Mouse (Mus musculus) liver, embryonic 13.5 days (tissue): ENCODE measurements around the gene Srpk2. TPM values are rescaled to one million over a fixed set of nuclear protein-coding genes. Genes with fewer than 3 reads are reported as not detected.
A peak's percentile ranks its signal among the peaks of the same experiment; 100 is the strongest.

Experiments used
- ATAC-seq: fragments of 200-750 bp; cut with Nextera tagmentation; 2 replicates; pipeline ENCODE4 v1.8.0; 2017; ENCODE audit warnings: low read depth, mild to moderate bottlenecking, moderate number of reproducible peaks, moderate library complexity
- DNase-seq: peaks from one replicate; pipeline ENCODE4 v3.0.0; 2022
- H3K27ac ChIP-seq: fragments of 300-500 bp; sonication (generic); 2 replicates; pipeline ENCODE4 v1.5.1; 2015; ENCODE audit warnings: moderate library complexity, mild to moderate bottlenecking, inconsistent platforms
- H3K27me3 ChIP-seq: fragments of 300-500 bp; sonication (generic); 2 replicates; pipeline ENCODE4 v1.6.1; 2015; ENCODE audit warnings: mild to moderate bottlenecking, inconsistent platforms
- H3K36me3 ChIP-seq: fragments of 300-500 bp; sonication (generic); 2 replicates; pipeline ENCODE4 v1.6.1; 2015; ENCODE audit warnings: mild to moderate bottlenecking, inconsistent platforms
- H3K4me1 ChIP-seq: fragments of 300-500 bp; sonication (generic); replicated peaks from 2 replicates; pipeline ENCODE4 v1.6.1; 2015; ENCODE audit warnings: inconsistent platforms
- H3K4me2 ChIP-seq: fragments of 300-500 bp; sonication (generic); 2 replicates; pipeline ENCODE4 v1.6.1; 2015; ENCODE audit warnings: inconsistent platforms, mild to moderate bottlenecking, moderate library complexity
- H3K4me3 ChIP-seq: fragments of 300-500 bp; sonication (generic); replicated peaks from 2 replicates; pipeline ENCODE4 v1.5.1; 2015; ENCODE audit warnings: mild to moderate bottlenecking, inconsistent platforms
- H3K9ac ChIP-seq: fragments of 300-500 bp; sonication (generic); 2 replicates; pipeline ENCODE4 v1.6.1; 2015; ENCODE audit warnings: mild to moderate bottlenecking, inconsistent platforms
- H3K9me3 ChIP-seq: fragments of 300-500 bp; sonication (generic); replicated peaks from 2 replicates; pipeline ENCODE4 v1.6.1; 2016; ENCODE audit warnings: inconsistent platforms
- WGBS: fragments of 180-500 bp; shearing (Covaris S2); methylation state at CpG from one replicate; pipeline ENCODE4 v1.1.7; 2015; ENCODE audit not compliant: insufficient replicate concordance; 5-methylcytosine and 5-hydroxymethylcytosine counted together
- polyA plus RNA-seq: library from polyadenylated mRNA; unstranded; fragments of >200 nt; fragmentation: Nextera tagmentation; extraction: Ambion mirVana; gene quantifications from 2 replicates; pipeline ENCODE4 v1.2.1, GENCODE M21; 2015

Srpk2 gene
- polyA plus RNA-seq, 1 experiment from 2014 or later: 7.8 TPM

GRCm38 (mm10) chr5:23517839-23518238 lies 166.6 kb downstream of the Srpk2 start:
- DNase-seq: no peak
- H3K36me3 ChIP-seq: 0 out of 2 replicates have a peak, but pooled peaks cover 7% of the 10 kb centered on the region
- H3K27ac ChIP-seq: no peak overlapping the region
- no peaks in the 10 kb centered on the region for H3K9me3 ChIP-seq
- 74% methylated on average over 4 of the region's 4 CpGs for WGBS
- peaks cover 4% of the 10 kb centered on the region; the same call in 1 of the 2 replicates for H3K4me1 ChIP-seq
- no peak overlapping the region for H3K9ac ChIP-seq
- no peaks in the 10 kb centered on the region for H3K27me3 ChIP-seq
- no peak overlapping the region for H3K4me2 ChIP-seq
- no peak overlapping the region for H3K4me3 ChIP-seq
- no peak for ATAC-seq

GRCm38 (mm10) chr5:23516962-23517361 lies 167.5 kb downstream of the Srpk2 start:
- Histone ChIP-seq H3K4me2 (no peak overlapping the region), H3K9me3 (no peaks in the 10 kb centered on the region), H3K4me3 (no peak overlapping the region), H3K36me3 (0 out of 2 replicates have a peak, but pooled peaks cover 7% of the 10 kb centered on the region), H3K9ac (no peak overlapping the region), H3K27ac (no peak overlapping the region), H3K4me1 (peaks cover 4% of the 10 kb centered on the region; the same call in 1 of the 2 replicates), H3K27me3 (no peaks in the 10 kb centered on the region)
- ATAC-seq: no peak
- 70% methylated on average over 3 of the region's 3 CpGs for WGBS
- DNase-seq: no peak

GRCm38 (mm10) chr5:23515038-23515437 lies 169.4 kb downstream of the Srpk2 start:
- no peak for ATAC-seq
- WGBS: 73% methylated on average over 10 of the region's 10 CpGs

GRCm38 (mm10) chr5:23513468-23513867 lies 170.9 kb downstream of the Srpk2 start:
- 85% methylated on average over 13 of the region's 13 CpGs for WGBS
- Histone ChIP-seq H3K4me2 (no peak overlapping the region), H3K4me3 (no peak overlapping the region), H3K4me1 (no peaks in the 10 kb centered on the region; the same call in 1 of the 2 replicates), H3K36me3 (0 out of 2 replicates have a peak, but pooled peaks cover 7% of the 10 kb centered on the region), H3K27me3 (no peaks in the 10 kb centered on the region), H3K27ac (no peak overlapping the region), H3K9me3 (no peaks in the 10 kb centered on the region), H3K9ac (no peak overlapping the region)
- ATAC-seq: no peak
- no peak for DNase-seq

More at GRCm38 (mm10) chr5:23515038-23515437, 169.4 kb downstream of the Srpk2 start:
- Histone ChIP-seq H3K4me1 (peaks cover 4% of the 10 kb centered on the region; the same call in 1 of the 2 replicates), H3K27ac (no peak overlapping the region), H3K36me3 (0 out of 2 replicates have a peak, but pooled peaks cover 7% of the 10 kb centered on the region), H3K9me3 (no peaks in the 10 kb centered on the region), H3K4me2 (no peak overlapping the region), H3K27me3 (no peaks in the 10 kb centered on the region), H3K4me3 (no peak overlapping the region), H3K9ac (no peak overlapping the region)
- no peak for DNase-seq

GRCm38 (mm10) chr5:23512556-23512955 lies 171.9 kb downstream of the Srpk2 start:
- no peak overlapping the region for H3K4me2 ChIP-seq
- H3K27ac ChIP-seq: no peak overlapping the region
- H3K4me3 ChIP-seq: no peak overlapping the region
- 84% methylated on average over 7 of the region's 7 CpGs for WGBS
- ATAC-seq: no peak
- H3K9me3 ChIP-seq: no peaks in the 10 kb centered on the region
- no peak overlapping the region for H3K9ac ChIP-seq
- DNase-seq: no peak
- 0 out of 2 replicates have a peak, but pooled peaks cover 7% of the 10 kb centered on the region for H3K36me3 ChIP-seq
- H3K4me1 ChIP-seq: no peaks in the 10 kb centered on the region
- H3K27me3 ChIP-seq: no peaks in the 10 kb centered on the region

DNA sequence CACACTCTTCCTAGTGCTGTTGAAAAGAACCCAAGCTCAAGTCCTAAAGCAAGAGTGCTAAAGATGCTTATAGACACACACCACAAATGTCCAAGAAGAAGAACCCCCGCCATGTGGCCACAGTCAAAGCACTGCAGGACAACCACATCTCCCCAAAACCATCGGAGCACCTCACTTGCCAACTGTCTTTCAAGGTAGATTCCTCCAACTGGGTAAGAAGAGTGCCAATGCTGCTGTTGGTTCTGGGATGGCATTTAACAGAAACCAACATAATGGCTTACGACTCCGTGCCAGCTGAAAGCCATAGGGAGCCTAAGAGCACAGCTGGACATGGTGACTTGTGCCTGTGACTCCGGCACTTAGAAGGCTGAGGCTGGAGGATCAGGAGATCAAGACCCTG lies 173.0 kb downstream of the Srpk2 start:
- Histone ChIP-seq H3K4me1 (no peaks in the 10 kb centered on the region), H3K4me3 (no peak overlapping the region), H3K4me2 (no peak overlapping the region), H3K9me3 (no peaks in the 10 kb centered on the region), H3K36me3 (0 out of 2 replicates have a peak, but pooled peaks cover 7% of the 10 kb centered on the region), H3K27me3 (no peaks in the 10 kb centered on the region), H3K27ac (no peak overlapping the region), H3K9ac (no peak overlapping the region)
- no peak for DNase-seq
- ATAC-seq: no peak
- 91% methylated on average over 5 of the region's 5 CpGs for WGBS

DNA sequence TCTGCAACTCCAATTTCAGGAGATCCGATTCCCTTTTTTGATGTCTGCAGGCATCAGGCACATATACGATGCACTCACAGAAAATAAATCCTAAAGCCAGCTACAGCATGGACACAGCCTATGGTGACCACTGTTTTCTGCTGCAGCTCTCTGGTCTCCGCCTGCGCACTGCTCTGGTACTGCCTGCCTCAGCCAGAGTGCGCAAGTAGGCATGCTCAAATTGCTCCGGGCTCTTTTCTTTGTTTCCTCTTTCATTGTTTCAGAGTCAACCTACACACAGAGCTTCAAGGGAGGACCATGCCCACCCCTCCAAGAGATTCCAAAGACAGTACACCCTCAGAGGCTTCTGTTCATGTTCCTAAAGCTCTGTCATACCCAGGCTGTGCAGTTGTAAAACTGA lies 175.8 kb downstream of the Srpk2 start:
- H3K9ac ChIP-seq: no peak overlapping the region
- DNase-seq (no peak), ATAC-seq (no peak)
- H3K36me3 ChIP-seq: peaks cover 16% of the 10 kb centered on the region
- WGBS: 85% methylated on average over 6 of the region's 6 CpGs
- H3K9me3 ChIP-seq: no peaks in the 10 kb centered on the region
- H3K4me2 ChIP-seq: no peak overlapping the region
- H3K4me1 ChIP-seq: no peaks in the 10 kb centered on the region
- no peak overlapping the region for H3K27ac ChIP-seq
- no peak overlapping the region for H3K4me3 ChIP-seq
- no peaks in the 10 kb centered on the region for H3K27me3 ChIP-seq

GRCm38 (mm10) chr5:23507210-23507609 lies 177.2 kb downstream of the Srpk2 start:
- Histone ChIP-seq H3K9ac (no peak overlapping the region), H3K36me3 (peaks cover 22% of the 10 kb centered on the region), H3K9me3 (no peaks in the 10 kb centered on the region), H3K4me1 (no peaks in the 10 kb centered on the region), H3K27ac (no peak overlapping the region), H3K4me2 (no peak overlapping the region), H3K27me3 (no peaks in the 10 kb centered on the region), H3K4me3 (no peak overlapping the region)
- DNase-seq: no peak
- ATAC-seq: no peak
- 78% methylated on average over 4 of the region's 4 CpGs for WGBS

DNA sequence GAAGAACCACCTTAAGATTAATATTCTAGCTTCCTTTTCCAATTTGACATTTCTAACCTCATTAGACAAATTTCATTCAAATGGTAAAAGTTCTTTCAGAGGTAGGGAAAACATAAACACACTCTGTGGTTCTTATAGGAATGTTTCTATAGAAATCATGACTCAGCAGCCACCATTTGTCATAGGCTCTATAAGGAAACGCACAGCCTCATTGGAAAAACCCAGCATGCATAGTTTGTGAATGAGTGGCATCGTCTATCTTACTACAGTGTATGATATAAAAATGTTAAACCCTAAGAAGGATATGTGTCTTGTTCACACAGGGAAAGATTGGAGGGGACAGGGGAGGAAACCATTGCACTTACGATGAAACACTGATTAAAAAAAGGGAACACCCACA lies 178.8 kb downstream of the Srpk2 start:
- Histone ChIP-seq H3K36me3 (peaks cover 38% of the 10 kb centered on the region), H3K27ac (no peak overlapping the region), H3K4me2 (no peak overlapping the region), H3K9me3 (no peaks in the 10 kb centered on the region), H3K4me1 (no peaks in the 10 kb centered on the region), H3K4me3 (no peak overlapping the region), H3K27me3 (no peaks in the 10 kb centered on the region), H3K9ac (no peak overlapping the region)
- DNase-seq (no peak), ATAC-seq (no peak)
- WGBS: 78% methylated on average over 3 of the region's 3 CpGs

GRCm38 (mm10) chr5:23502317-23502937 lies 182.0 kb downstream of the Srpk2 start:
- Histone ChIP-seq H3K4me1 (no peaks in the 10 kb centered on the region), H3K36me3 (peaks cover 64% of the 10 kb centered on the region), H3K27ac (no peak overlapping the region), H3K9ac (no peak overlapping the region), H3K9me3 (no peaks in the 10 kb centered on the region), H3K4me2 (no peak overlapping the region), H3K4me3 (no peak overlapping the region), H3K27me3 (no peaks in the 10 kb centered on the region)
- DNase-seq (no peak), ATAC-seq (peak; percentile 41; the same call in 1 of the 2 replicates)
- 82% methylated on average over 12 of the region's 13 CpGs for WGBS

- Histone ChIP-seq H3K36me3 (peaks cover 69% of the 10 kb centered on the region), H3K9ac (no peak overlapping the region), H3K4me1 (no peaks in the 10 kb centered on the region), H3K4me3 (no peak overlapping the region), H3K27me3 (no peaks in the 10 kb centered on the region), H3K27ac (no peak overlapping the region), H3K9me3 (no peaks in the 10 kb centered on the region), H3K4me2 (no peak overlapping the region)
- DNase-seq (no peak), ATAC-seq (no peak)
- WGBS: 83% methylated on average over 13 of the region's 13 CpGs
These were observed 182.7 kb downstream of the Srpk2 start for GRCm38 (mm10) chr5:23501582-23502316.
